Mouse (Mus musculus) G1E (cell line): ENCODE results near the gene Drosha. TPM values are rescaled to one million over a fixed set of nuclear protein-coding genes. Genes with fewer than 3 reads are reported as not detected.
"Not testable (repeated sequence)": the region's sequence is repeated elsewhere in the genome, so short reads cannot be mapped to it uniquely, and the experiment has no call there.

ENCODE experiments used
- ATAC-seq: 2 replicates; pipeline ENCODE4 v1.8.0; 2016; ENCODE audit warnings: mild to moderate bottlenecking; ENCODE audit not compliant: insufficient number of reproducible peaks, poor library complexity, low FRiP score, severe bottlenecking; ENCODE audit errors: extremely low read depth
- DNase-seq: peaks from one replicate; pipeline ENCODE4 v3.0.0; 2012; ENCODE audit warnings: low spot score
- H3K27me3 ChIP-seq: 2 replicates; pipeline ENCODE4 v1.6.1; 2012; ENCODE audit warnings: mild to moderate bottlenecking, low read length, inconsistent platforms; ENCODE audit not compliant: insufficient read depth
- H3K36me3 ChIP-seq: replicated peaks from 2 replicates; pipeline ENCODE3; 2012; ENCODE audit warnings: mild to moderate bottlenecking, inconsistent platforms
- H3K4me1 ChIP-seq: 2 replicates; pipeline ENCODE4 v1.6.1; 2012; ENCODE audit warnings: low read depth, low read length, inconsistent platforms, mixed read lengths; ENCODE audit not compliant: insufficient read depth
- H3K4me3 ChIP-seq: 2 replicates; pipeline ENCODE4 v1.5.1; 2012; ENCODE audit warnings: low read depth, mild to moderate bottlenecking, inconsistent platforms, low read length, moderate library complexity, mixed read lengths
- H3K9me3 ChIP-seq: replicated peaks from 2 replicates; pipeline ENCODE4 v1.6.1; 2012; ENCODE audit warnings: inconsistent platforms
- CTCF ChIP-seq: IDR thresholded peaks from 2 replicates; pipeline ENCODE4 v1.5.1; 2012; ENCODE audit warnings: low read depth, low read length, inconsistent platforms, mixed read lengths
- GATA1 ChIP-seq: IDR thresholded peaks from 2 replicates; pipeline ENCODE4 v1.6.1; 2012; ENCODE audit warnings: borderline replicate concordance, low read length, inconsistent platforms, mixed read lengths
- GATA2 ChIP-seq: IDR thresholded peaks from 2 replicates; pipeline ENCODE4 v1.6.1; 2012; ENCODE audit warnings: low read depth, low read length, inconsistent platforms, borderline replicate concordance
- POLR2AphosphoS5 ChIP-seq: IDR thresholded peaks from 2 replicates; pipeline ENCODE4 v1.6.1; 2012; ENCODE audit warnings: low read depth, low read length, inconsistent platforms; ENCODE audit not compliant: insufficient replicate concordance
- TAL1 ChIP-seq: conservative IDR thresholded peaks from 2 replicates; pipeline ENCODE4 v1.6.1; 2012; ENCODE audit warnings: low read depth, low read length, inconsistent platforms, mixed read lengths
- polyA plus RNA-seq: library from polyadenylated mRNA; stranded (reverse); fragments of >175 nt; gene quantifications from 2 replicates; pipeline ENCODE4 v1.2.3, GENCODE M21; 2012
- total RNA-seq, 2 experiments: library from RNA; stranded (forward) in 1 of 2; stranded (reverse) in 1 of 2; fragments of 200-1000 nt in 1 of 2; fragments of >200 nt in 1 of 2; fragmentation: Nextera tagmentation in 1 of 2; gene quantifications; 2 replicates each; pipeline ENCODE4 v1.2.3; 2014 to 2017

Drosha gene
- total and polyA plus RNA-seq, 3 experiments: 30.6 to 366 (median 124) TPM

DNA sequence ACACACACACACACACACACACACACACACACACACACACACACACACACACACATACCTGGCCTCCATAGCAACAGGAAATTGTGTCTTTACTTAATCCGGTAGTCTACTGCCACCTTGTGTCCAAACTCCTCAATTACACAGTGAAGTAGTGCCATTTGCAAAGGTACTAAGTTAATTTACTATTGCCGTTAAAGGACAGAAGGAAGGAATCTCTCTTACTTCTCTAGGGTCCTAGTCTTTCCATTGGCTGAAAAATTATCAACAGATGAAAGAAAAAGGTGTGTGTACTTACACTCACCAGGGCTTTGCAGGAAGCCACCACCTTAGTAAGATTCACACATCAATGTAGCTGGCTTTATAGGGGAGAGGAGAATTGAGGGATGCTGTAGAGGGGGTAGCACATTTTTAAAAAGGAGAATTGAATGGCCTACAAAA, 29.1 kb upstream of the Drosha start:
- TF ChIP-seq POLR2AphosphoS5 (no peak), TAL1 (no peak), GATA1 (no peak), GATA2 (no peak), CTCF (peak; percentile 29; the same call in 1 of the 2 replicates)
- Histone ChIP-seq H3K4me1 (peaks cover 6% of the 10 kb centered on the region), H3K4me3 (no peak overlapping the region), H3K27me3 (no peaks in the 10 kb centered on the region), H3K36me3 (no peaks in the 10 kb centered on the region), H3K9me3 (no peaks in the 10 kb centered on the region)
- no peak for DNase-seq
- ATAC-seq: no peak; the same call in 1 of the 2 replicates

DNA sequence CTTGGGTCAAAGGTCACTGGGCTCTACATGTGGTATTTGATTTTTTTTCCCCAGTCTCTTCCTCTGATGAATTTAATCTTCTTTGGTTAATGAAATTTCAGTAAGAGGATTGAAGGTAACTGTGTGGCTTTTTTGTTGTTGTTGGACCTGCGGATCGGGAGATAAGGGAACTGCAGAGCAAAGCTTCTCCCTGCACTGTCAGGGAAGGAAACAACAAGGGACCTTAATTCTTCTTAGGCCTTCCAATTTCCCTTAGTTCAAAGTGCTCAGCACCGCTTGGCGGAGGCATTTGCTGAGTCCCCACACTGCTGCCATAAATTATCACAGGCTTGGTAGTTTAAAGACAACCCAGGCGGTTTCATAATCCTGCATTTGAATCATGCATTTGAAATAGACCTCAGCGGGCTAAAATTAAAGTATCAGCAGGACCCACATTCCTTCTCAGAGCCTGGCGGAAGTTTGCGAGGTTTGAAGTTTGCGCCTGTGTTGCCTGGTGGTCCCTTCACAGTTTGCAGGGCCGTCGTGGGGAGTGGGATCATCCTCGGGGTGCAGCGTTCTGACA, 28.6 kb upstream of the Drosha start:
- no peak for TF ChIP-seq CTCF
- no peak for TF ChIP-seq POLR2AphosphoS5
- TF ChIP-seq GATA2: no peak
- TF ChIP-seq GATA1: no peak
- no peak for TF ChIP-seq TAL1
- Histone ChIP-seq H3K4me3 (no peak overlapping the region), H3K36me3 (no peaks in the 10 kb centered on the region), H3K4me1 (peaks cover 8% of the 10 kb centered on the region), H3K27me3 (no peaks in the 10 kb centered on the region), H3K9me3 (no peaks in the 10 kb centered on the region)
- no peak for ATAC-seq
- DNase-seq: no peak

DNA sequence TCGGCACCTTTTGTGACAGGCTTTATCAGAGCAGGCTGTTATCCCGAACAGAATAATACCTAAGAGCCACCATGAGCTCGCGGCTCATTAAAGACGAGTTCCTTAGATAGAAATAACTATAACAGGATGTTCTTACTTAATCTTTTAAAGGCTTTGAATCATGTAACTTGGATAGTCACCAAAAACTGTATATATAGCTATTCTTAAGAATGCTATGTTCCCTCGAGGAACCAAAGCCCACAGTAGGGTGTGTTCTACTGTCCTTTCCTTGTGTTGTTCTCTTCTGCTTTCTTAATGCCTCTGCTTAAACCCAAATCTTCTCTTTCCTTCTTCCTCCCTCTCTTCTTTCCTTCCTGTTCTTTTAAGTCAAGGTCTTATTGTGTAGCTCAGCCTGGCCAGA, 26.6 kb upstream of the Drosha start:
- H3K36me3 ChIP-seq: no peaks in the 10 kb centered on the region
- no peak for TF ChIP-seq POLR2AphosphoS5
- TF ChIP-seq CTCF: no peak
- TF ChIP-seq TAL1: no peak
- TF ChIP-seq GATA1: no peak
- TF ChIP-seq GATA2: no peak
- H3K4me1 ChIP-seq: peaks cover 17% of the 10 kb centered on the region

DNA sequence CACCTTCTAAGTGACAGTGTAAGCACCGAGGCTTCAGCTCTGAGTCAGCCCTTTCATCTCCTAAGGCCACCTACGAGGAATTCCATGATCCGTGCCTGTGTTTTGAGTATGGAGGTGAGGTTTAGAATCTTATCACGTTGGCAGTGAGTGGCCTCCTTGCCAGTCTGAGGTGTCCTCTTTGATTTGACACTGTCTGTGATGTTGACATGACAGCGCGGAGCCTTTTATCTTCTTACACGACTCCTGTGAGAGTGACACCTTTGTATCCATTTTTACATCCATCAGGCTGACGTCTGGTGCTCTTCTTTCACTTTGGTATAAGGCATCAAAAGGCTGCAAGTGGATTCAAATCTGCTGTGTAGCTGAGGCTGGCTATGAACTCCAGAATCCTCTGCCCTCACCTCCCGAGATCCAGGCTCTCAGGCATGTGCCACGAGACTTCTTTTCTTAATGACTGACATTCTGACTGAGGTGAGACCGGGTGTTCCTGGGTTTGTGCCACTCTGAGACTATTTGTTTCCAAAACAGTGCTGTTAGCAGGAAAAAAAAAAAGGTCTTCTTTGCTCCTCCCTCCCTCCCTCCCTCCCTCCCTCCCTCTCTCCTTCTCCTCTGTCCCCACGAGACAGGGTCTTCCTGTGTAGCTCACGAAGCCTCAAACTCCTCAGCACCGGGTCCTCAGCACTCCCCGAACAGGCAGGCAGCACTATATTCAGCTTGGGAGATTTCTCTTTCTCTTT, 24.0 kb upstream of the Drosha start:
- no peaks in the 10 kb centered on the region for H3K27me3 ChIP-seq
- no peaks in the 10 kb centered on the region for H3K36me3 ChIP-seq
- no peak for DNase-seq
- no peak for TF ChIP-seq GATA1
- TF ChIP-seq CTCF: no peak
- TF ChIP-seq GATA2: no peak
- no peak for TF ChIP-seq TAL1
- no peak for TF ChIP-seq POLR2AphosphoS5
- H3K9me3 ChIP-seq: no peaks in the 10 kb centered on the region
- H3K4me1 ChIP-seq: peaks cover 36% of the 10 kb centered on the region
- H3K4me3 ChIP-seq: no peak overlapping the region
- ATAC-seq: no peak

More for the DNA sequence above, 26.6 kb upstream of the Drosha start:
- ATAC-seq (no peak), DNase-seq (no peak)
- no peak overlapping the region for H3K4me3 ChIP-seq
- no peaks in the 10 kb centered on the region for H3K9me3 ChIP-seq
- no peaks in the 10 kb centered on the region for H3K27me3 ChIP-seq

DNA sequence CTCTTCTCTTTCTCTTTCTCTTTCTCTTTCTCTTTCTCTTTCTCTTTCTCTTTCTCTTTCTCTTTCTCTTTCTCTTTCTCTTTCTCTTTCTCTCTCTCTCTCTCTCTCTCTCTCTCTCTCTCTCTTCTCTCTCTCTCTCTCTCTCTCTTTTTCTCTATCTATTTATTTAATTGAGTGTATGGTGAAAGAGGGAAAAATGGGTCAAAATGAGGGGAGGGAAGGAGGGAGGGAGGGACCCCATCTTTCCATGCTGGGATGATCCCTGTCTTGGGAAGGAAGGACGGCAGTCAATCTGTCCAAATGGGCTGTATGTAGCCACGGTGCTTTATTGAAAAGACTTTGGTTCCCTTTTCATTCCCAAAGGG, 23.5 kb upstream of the Drosha start:
- not testable (repeated sequence) for H3K4me3 ChIP-seq, H3K9me3 ChIP-seq
- peaks cover 40% of the 10 kb centered on the region for H3K4me1 ChIP-seq

DNA sequence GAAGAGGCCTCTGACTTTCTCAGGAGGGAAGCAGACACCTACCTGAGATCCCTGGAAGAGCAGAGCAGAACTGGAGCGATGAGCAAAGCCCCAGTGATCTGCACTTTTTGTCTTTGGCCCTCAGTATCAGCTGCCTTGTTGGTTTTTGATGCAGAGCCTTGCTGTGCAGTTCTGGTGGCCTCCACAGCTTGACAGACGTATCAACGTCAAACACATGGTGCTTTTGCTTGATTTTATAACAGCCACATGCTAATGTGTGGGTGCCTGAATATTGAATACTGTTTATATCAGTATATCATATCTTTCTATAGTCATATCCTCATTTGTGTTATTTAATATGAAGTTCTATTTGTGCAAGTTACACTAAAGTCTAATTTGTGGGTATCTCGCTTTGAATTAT, 19.5 kb upstream of the Drosha start:
- no peaks in the 10 kb centered on the region for H3K27me3 ChIP-seq
- TF ChIP-seq POLR2AphosphoS5 (no peak), TAL1 (peak; percentile 55), CTCF (no peak), GATA2 (no peak), GATA1 (no peak)
- no peaks in the 10 kb centered on the region for H3K9me3 ChIP-seq
- H3K4me1 ChIP-seq: peaks cover 50% of the 10 kb centered on the region
- peak; percentile 88 for ATAC-seq
- peaks cover 31% of the 10 kb centered on the region for H3K36me3 ChIP-seq
- H3K4me3 ChIP-seq: peak overlapping the region; percentile 41; the same call in 1 of the 2 replicates
- peak; percentile 29 for DNase-seq

More for the DNA sequence above, 23.5 kb upstream of the Drosha start:
- not testable (repeated sequence) for ATAC-seq, H3K27me3 ChIP-seq, H3K36me3 ChIP-seq, DNase-seq
